Mouse (Mus musculus): ENCODE data around the gene C1qtnf9. TPM values are rescaled to one million over a fixed set of nuclear protein-coding genes. Genes with fewer than 3 reads are reported as not detected.

Gene C1qtnf9
- polyA plus RNA-seq, 1 experiment from 2014 or later, result 0.30 TPM

GRCm38 (mm10) chr14:60746141-60746540, 21.8 kb upstream of the C1qtnf9 start:
- 97% methylated on average over 10 of the region's 10 CpGs for WGBS
- TF ChIP-seq CTCF (IDR thresholded peaks at IDR 0.05; ENCODE audit: low read depth), result no peak
- ATAC-seq (replicated peaks; ENCODE audit: low FRiP score, low read depth), result no peak

GRCm38 (mm10) chr14:60747154-60747870, 20.6 kb upstream of the C1qtnf9 start:
- 88% methylated on average over 21 of the region's 21 CpGs for WGBS
- Histone ChIP-seq H3K4me2 (ENCODE audit: low read length) (no peak overlapping the region), H3K27ac (no peak overlapping the region), H3K27me3 (ENCODE audit: insufficient read depth, low read length) (no peaks in the 10 kb centered on the region), H3K36me3 (ENCODE audit: insufficient read depth, low read length) (peaks cover 47% of the 10 kb centered on the region), H3K9me3 (replicated peaks; ENCODE audit: low read length) (no peaks in the 10 kb centered on the region), H3K9ac (ENCODE audit: low read depth, low read length) (no peak overlapping the region), H3K4me1 (replicated peaks; ENCODE audit: insufficient read depth, low read length) (0 out of 2 replicates have a peak, but pooled peaks cover 3% of the 10 kb centered on the region), H3K4me3 (replicated peaks; ENCODE audit: low read depth, low read length) (no peak overlapping the region)
- ATAC-seq (replicated peaks; ENCODE audit: low FRiP score, low read depth) (no peak), DNase-seq (ENCODE audit: low spot score) (no peak)
- TF ChIP-seq CTCF (IDR thresholded peaks at IDR 0.05; ENCODE audit: low read depth), result no peak

More at GRCm38 (mm10) chr14:60746141-60746540, 21.8 kb upstream of the C1qtnf9 start:
- Histone ChIP-seq H3K4me1 (replicated peaks; ENCODE audit: insufficient read depth, low read length) (peaks cover 8% of the 10 kb centered on the region; the same call in 1 of the 2 replicates), H3K27ac (no peak overlapping the region), H3K4me2 (ENCODE audit: low read length) (no peak overlapping the region), H3K27me3 (ENCODE audit: insufficient read depth, low read length) (no peaks in the 10 kb centered on the region), H3K9me3 (replicated peaks; ENCODE audit: low read length) (no peaks in the 10 kb centered on the region), H3K4me3 (replicated peaks; ENCODE audit: low read depth, low read length) (no peak overlapping the region), H3K36me3 (ENCODE audit: insufficient read depth, low read length) (peaks cover 49% of the 10 kb centered on the region), H3K9ac (ENCODE audit: low read depth, low read length) (no peak overlapping the region)
- DNase-seq (ENCODE audit: low spot score), result no peak

GRCm38 (mm10) chr14:60749880-60750279, 18.1 kb upstream of the C1qtnf9 start:
- Histone ChIP-seq H3K4me1 (replicated peaks; ENCODE audit: insufficient read depth, low read length) (no peaks in the 10 kb centered on the region), H3K4me3 (replicated peaks; ENCODE audit: low read depth, low read length) (no peak overlapping the region), H3K36me3 (ENCODE audit: insufficient read depth, low read length) (peaks cover 52% of the 10 kb centered on the region), H3K9ac (ENCODE audit: low read depth, low read length) (no peak overlapping the region), H3K4me2 (ENCODE audit: low read length) (no peak overlapping the region), H3K9me3 (replicated peaks; ENCODE audit: low read length) (no peaks in the 10 kb centered on the region), H3K27me3 (ENCODE audit: insufficient read depth, low read length) (no peaks in the 10 kb centered on the region), H3K27ac (no peak overlapping the region)
- ATAC-seq (replicated peaks; ENCODE audit: low FRiP score, low read depth) (no peak), DNase-seq (ENCODE audit: low spot score) (no peak)
- TF ChIP-seq CTCF (IDR thresholded peaks at IDR 0.05; ENCODE audit: low read depth), result no peak
- 71% methylated on average over 12 of the region's 12 CpGs for WGBS

GRCm38 (mm10) chr14:60751581-60751980, 16.4 kb upstream of the C1qtnf9 start:
- WGBS, result 89% methylated on average over 16 of the region's 16 CpGs

GRCm38 (mm10) chr14:60752892-60753800, 14.8 kb upstream of the C1qtnf9 start:
- H3K4me3 ChIP-seq (replicated peaks; ENCODE audit: low read depth, low read length), result no peak overlapping the region
- 85% methylated on average over 14 of the region's 14 CpGs for WGBS
- no peak overlapping the region for H3K27ac ChIP-seq
- no peaks in the 10 kb centered on the region for H3K9me3 ChIP-seq (replicated peaks; ENCODE audit: low read length)
- DNase-seq (ENCODE audit: low spot score) (no peak), ATAC-seq (replicated peaks; ENCODE audit: low FRiP score, low read depth) (no peak)
- H3K9ac ChIP-seq (ENCODE audit: low read depth, low read length), result no peak overlapping the region
- no peak for TF ChIP-seq CTCF (IDR thresholded peaks at IDR 0.05; ENCODE audit: low read depth)
- no peak overlapping the region for H3K4me2 ChIP-seq (ENCODE audit: low read length)
- H3K36me3 ChIP-seq (ENCODE audit: insufficient read depth, low read length), result peaks cover 45% of the 10 kb centered on the region
- H3K4me1 ChIP-seq (replicated peaks; ENCODE audit: insufficient read depth, low read length), result no peaks in the 10 kb centered on the region
- H3K27me3 ChIP-seq (ENCODE audit: insufficient read depth, low read length), result no peaks in the 10 kb centered on the region

More at GRCm38 (mm10) chr14:60751581-60751980, 16.4 kb upstream of the C1qtnf9 start:
- Histone ChIP-seq H3K27me3 (ENCODE audit: insufficient read depth, low read length) (no peaks in the 10 kb centered on the region), H3K36me3 (ENCODE audit: insufficient read depth, low read length) (peaks cover 47% of the 10 kb centered on the region), H3K4me2 (ENCODE audit: low read length) (no peak overlapping the region), H3K4me1 (replicated peaks; ENCODE audit: insufficient read depth, low read length) (no peaks in the 10 kb centered on the region), H3K4me3 (replicated peaks; ENCODE audit: low read depth, low read length) (no peak overlapping the region), H3K9me3 (replicated peaks; ENCODE audit: low read length) (no peaks in the 10 kb centered on the region), H3K9ac (ENCODE audit: low read depth, low read length) (no peak overlapping the region), H3K27ac (no peak overlapping the region)
- DNase-seq (ENCODE audit: low spot score) (no peak), ATAC-seq (replicated peaks; ENCODE audit: low FRiP score, low read depth) (no peak)
- no peak for TF ChIP-seq CTCF (IDR thresholded peaks at IDR 0.05; ENCODE audit: low read depth)

- no peaks in the 10 kb centered on the region for H3K27me3 ChIP-seq (ENCODE audit: insufficient read depth, low read length)
- H3K4me1 ChIP-seq (replicated peaks; ENCODE audit: insufficient read depth, low read length), result no peaks in the 10 kb centered on the region
- no peaks in the 10 kb centered on the region for H3K9me3 ChIP-seq (replicated peaks; ENCODE audit: low read length)
- no peak for TF ChIP-seq CTCF (IDR thresholded peaks at IDR 0.05; ENCODE audit: low read depth)
- H3K4me2 ChIP-seq (ENCODE audit: low read length), result no peak overlapping the region
- H3K9ac ChIP-seq (ENCODE audit: low read depth, low read length), result no peak overlapping the region
- no peak overlapping the region for H3K4me3 ChIP-seq (replicated peaks; ENCODE audit: low read depth, low read length)
- ATAC-seq (replicated peaks; ENCODE audit: low FRiP score, low read depth), result no peak
- H3K36me3 ChIP-seq (ENCODE audit: insufficient read depth, low read length), result peaks cover 50% of the 10 kb centered on the region
- whole genome bisulfite sequencing, result 96% methylated on average over 10 of the region's 10 CpGs
- H3K27ac ChIP-seq, result no peak overlapping the region
- DNase-seq (ENCODE audit: low spot score), result no peak
Measured at GRCm38 (mm10) chr14:60753801-60754126, 14.2 kb upstream of the C1qtnf9 start.
